Mouse (Mus musculus): Measurements from ENCODE around the gene Sec16a. TPM values are rescaled to one million over a fixed set of nuclear protein-coding genes. Genes with fewer than 3 reads are reported as not detected.
A peak's percentile ranks its signal among the peaks of the same experiment; 100 is the strongest.

The Sec16a gene
- polyA plus RNA-seq (2015; fragmentation: Nextera tagmentation; extraction: Ambion mirVana): 25.3 and 26.0 TPM in 2 replicates

GRCm38 (mm10) chr2:26444946-26445665, at the start of gene Sec16a:
Gene Sec16a (minus strand): TSS chr2:26445216.
- Histone ChIP-seq H3K27ac (peak within 1 kb of the TSS; percentile 93), H3K27me3 (no peaks in the 10 kb centered on the region), H3K36me3 (peaks cover 21% of the 10 kb centered on the region), H3K9ac (peak within 1 kb of the TSS; percentile 75), H3K4me3 (replicated peaks) (peak within 1 kb of the TSS; percentile 71), H3K9me3 (replicated peaks) (no peaks in the 10 kb centered on the region), H3K4me1 (peaks cover 40% of the 10 kb centered on the region), H3K4me2 (peak within 1 kb of the TSS; percentile 82)
- ATAC-seq (replicated peaks; ENCODE audit: low FRiP score): peak; percentile 93
- WGBS: under 1% methylated on average over 60 of the region's 61 CpGs

- ATAC-seq (replicated peaks; ENCODE audit: low FRiP score): no peak
- H3K9ac ChIP-seq: no peak overlapping the region
These were observed 49.4 kb upstream of the Sec16a start for GRCm38 (mm10) chr2:26494396-26494795.

GRCm38 (mm10) chr2:26493021-26493781, 48.2 kb upstream of the Sec16a start:
- H3K4me3 ChIP-seq (replicated peaks): peak overlapping the region; percentile 14
- peaks cover 13% of the 10 kb centered on the region for H3K36me3 ChIP-seq
- peak overlapping the region; percentile 41 for H3K4me2 ChIP-seq
- peak overlapping the region; percentile 18 for H3K9ac ChIP-seq
- no peak; the same call in 1 of the 2 replicates for ATAC-seq (replicated peaks; ENCODE audit: low FRiP score)
- H3K9me3 ChIP-seq (replicated peaks): no peaks in the 10 kb centered on the region
- H3K27ac ChIP-seq: peak overlapping the region; percentile 90
- no peaks in the 10 kb centered on the region for H3K27me3 ChIP-seq
- H3K4me1 ChIP-seq: peaks cover 100% of the 10 kb centered on the region
- WGBS: 19% methylated on average over 9 of the region's 9 CpGs

More at GRCm38 (mm10) chr2:26494396-26494795, 49.4 kb upstream of the Sec16a start:
- Histone ChIP-seq H3K27me3 (no peaks in the 10 kb centered on the region), H3K4me3 (replicated peaks) (no peak overlapping the region; the same call in 1 of the 2 replicates), H3K9me3 (replicated peaks) (no peaks in the 10 kb centered on the region), H3K27ac (peak overlapping the region; percentile 90), H3K36me3 (peaks cover 19% of the 10 kb centered on the region), H3K4me2 (peak overlapping the region; percentile 41), H3K4me1 (peaks cover 100% of the 10 kb centered on the region)
- WGBS: 14% methylated on average over 7 of the region's 7 CpGs

GRCm38 (mm10) chr2:26490760-26491301, 45.8 kb upstream of the Sec16a start:
- Histone ChIP-seq H3K27ac (peak overlapping the region; percentile 90), H3K4me3 (replicated peaks) (no peak overlapping the region), H3K9ac (0 out of 2 replicates have a peak overlapping the region, but pooled peaks have one; percentile 15), H3K4me2 (peak overlapping the region; percentile 29; the same call in 1 of the 2 replicates), H3K9me3 (replicated peaks) (no peaks in the 10 kb centered on the region), H3K36me3 (no peaks in the 10 kb centered on the region; the same call in 1 of the 2 replicates), H3K27me3 (no peaks in the 10 kb centered on the region), H3K4me1 (peaks cover 100% of the 10 kb centered on the region)
- WGBS: 21% methylated on average over 4 of the region's 4 CpGs
- no peak for ATAC-seq (replicated peaks; ENCODE audit: low FRiP score)

GRCm38 (mm10) chr2:26488535-26489135, 43.6 kb upstream of the Sec16a start:
- Histone ChIP-seq H3K9ac (0 out of 2 replicates have a peak overlapping the region, but pooled peaks have one; percentile 2), H3K4me2 (peak overlapping the region; percentile 37), H3K27ac (peak overlapping the region; percentile 90), H3K9me3 (replicated peaks) (no peaks in the 10 kb centered on the region), H3K4me3 (replicated peaks) (no peak overlapping the region), H3K4me1 (peaks cover 100% of the 10 kb centered on the region), H3K27me3 (no peaks in the 10 kb centered on the region), H3K36me3 (peaks cover 17% of the 10 kb centered on the region)
- ATAC-seq (replicated peaks; ENCODE audit: low FRiP score): no peak
- 18% methylated on average over 9 of the region's 9 CpGs for WGBS

GRCm38 (mm10) chr2:26487322-26488021, 42.5 kb upstream of the Sec16a start:
- Histone ChIP-seq H3K9ac (peak overlapping the region; percentile 2; the same call in 1 of the 2 replicates), H3K4me2 (peak overlapping the region; percentile 37), H3K27ac (peak overlapping the region; percentile 90), H3K4me3 (replicated peaks) (no peak overlapping the region), H3K4me1 (peaks cover 100% of the 10 kb centered on the region), H3K9me3 (replicated peaks) (no peaks in the 10 kb centered on the region), H3K36me3 (peaks cover 24% of the 10 kb centered on the region), H3K27me3 (no peaks in the 10 kb centered on the region)
- WGBS: 21% methylated on average over 18 of the region's 18 CpGs
- ATAC-seq (replicated peaks; ENCODE audit: low FRiP score): no peak

- Histone ChIP-seq H3K4me3 (replicated peaks) (no peak overlapping the region), H3K27ac (peak overlapping the region; percentile 90), H3K4me1 (peaks cover 100% of the 10 kb centered on the region), H3K36me3 (peaks cover 29% of the 10 kb centered on the region), H3K4me2 (peak overlapping the region; percentile 37), H3K9me3 (replicated peaks) (no peaks in the 10 kb centered on the region), H3K9ac (no peak overlapping the region), H3K27me3 (no peaks in the 10 kb centered on the region)
- WGBS: 15% methylated on average over 3 of the region's 3 CpGs
- ATAC-seq (replicated peaks; ENCODE audit: low FRiP score): no peak
These were observed 41.9 kb upstream of the Sec16a start for GRCm38 (mm10) chr2:26486835-26487321.

GRCm38 (mm10) chr2:26486264-26486810, 41.3 kb upstream of the Sec16a start:
- H3K9me3 ChIP-seq (replicated peaks): no peaks in the 10 kb centered on the region
- H3K9ac ChIP-seq: no peak overlapping the region
- H3K27ac ChIP-seq: peak overlapping the region; percentile 90
- peak; percentile 45 for ATAC-seq (replicated peaks; ENCODE audit: low FRiP score)
- H3K4me3 ChIP-seq (replicated peaks): no peak overlapping the region
- peak overlapping the region; percentile 37 for H3K4me2 ChIP-seq
- H3K27me3 ChIP-seq: no peaks in the 10 kb centered on the region
- peaks cover 34% of the 10 kb centered on the region for H3K36me3 ChIP-seq
- WGBS: 15% methylated on average over 5 of the region's 5 CpGs
- H3K4me1 ChIP-seq: peaks cover 100% of the 10 kb centered on the region

- ATAC-seq (replicated peaks; ENCODE audit: low FRiP score): no peak
- Histone ChIP-seq H3K4me2 (peak overlapping the region; percentile 37), H3K4me3 (replicated peaks) (no peak overlapping the region), H3K36me3 (peaks cover 41% of the 10 kb centered on the region), H3K4me1 (peaks cover 100% of the 10 kb centered on the region), H3K9me3 (replicated peaks) (no peaks in the 10 kb centered on the region), H3K9ac (no peak overlapping the region), H3K27me3 (no peaks in the 10 kb centered on the region), H3K27ac (peak overlapping the region; percentile 90)
- 20% methylated on average over 7 of the region's 7 CpGs for WGBS
These were observed 40.7 kb upstream of the Sec16a start for GRCm38 (mm10) chr2:26485710-26486109.

- Histone ChIP-seq H3K27ac (peak overlapping the region; percentile 90), H3K4me1 (peaks cover 100% of the 10 kb centered on the region), H3K27me3 (no peaks in the 10 kb centered on the region), H3K4me2 (no peak overlapping the region), H3K9ac (no peak overlapping the region), H3K36me3 (peaks cover 45% of the 10 kb centered on the region), H3K9me3 (replicated peaks) (no peaks in the 10 kb centered on the region), H3K4me3 (replicated peaks) (no peak overlapping the region)
- 66% methylated on average over 9 of the region's 9 CpGs for WGBS
- no peak for ATAC-seq (replicated peaks; ENCODE audit: low FRiP score)
These were observed 40.3 kb upstream of the Sec16a start for GRCm38 (mm10) chr2:26485278-26485677.

GRCm38 (mm10) chr2:26484169-26484568, 39.2 kb upstream of the Sec16a start:
- H3K9me3 ChIP-seq (replicated peaks): no peaks in the 10 kb centered on the region
- H3K27me3 ChIP-seq: no peaks in the 10 kb centered on the region
- ATAC-seq (replicated peaks; ENCODE audit: low FRiP score): no peak
- 0 out of 2 replicates have a peak overlapping the region, but pooled peaks have one; percentile 2 for H3K4me2 ChIP-seq
- no peak overlapping the region for H3K4me3 ChIP-seq (replicated peaks)
- no peak overlapping the region for H3K9ac ChIP-seq
- WGBS: 92% methylated on average over 10 of the region's 10 CpGs
- H3K27ac ChIP-seq: peak overlapping the region; percentile 90
- peaks cover 56% of the 10 kb centered on the region for H3K36me3 ChIP-seq
- peaks cover 91% of the 10 kb centered on the region for H3K4me1 ChIP-seq
